Comparison of ENCODE assay signal across 22 mouse cellular contexts in the genomic region with DNA sequence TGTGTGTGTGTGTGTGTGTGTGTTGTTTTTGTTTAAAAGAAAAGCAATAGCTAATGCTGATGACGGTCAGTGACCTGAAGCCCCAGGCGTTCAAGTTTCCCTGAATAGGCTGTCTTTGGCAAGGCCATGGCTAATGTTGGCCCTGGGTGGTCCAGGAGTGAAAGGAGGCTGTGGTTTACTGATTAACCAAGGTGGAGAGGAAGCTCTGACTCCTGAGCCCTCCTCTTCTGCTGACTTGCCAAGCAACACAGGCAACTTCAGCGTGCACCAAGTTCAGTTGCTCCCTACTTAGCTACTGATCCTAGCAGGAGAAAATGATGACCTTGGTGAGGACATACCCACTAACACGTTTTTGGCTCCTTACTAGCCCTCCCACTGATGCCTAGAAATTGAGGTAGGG. TPM values are rescaled to one million over a fixed set of nuclear protein-coding genes. Genes with fewer than 3 reads are reported as not detected.
DNase-seq lines count a peak whose midpoint lies in the region; ATAC-seq lines count a peak whose summit lies in the region.
"Had no signal": no experiment of that assay in that cellular context is flagged by ENCODE, and none has a peak within 500 bp of the region (broad histone marks: within the 10 kb centered on the region; RNA-seq: fewer than 3 reads in every experiment).

No protein-coding gene starts in this region.

- H3K9me3 ChIP-seq in kidney, embryonic 16.5 days (ENCODE audit: low read length), result no peaks in the 10 kb centered on the region
- H3K9me3 ChIP-seq: limb, embryonic 12.5 days had no signal

- no peak overlapping the region for H3K27ac ChIP-seq in kidney, embryonic 16.5 days (ENCODE audit: low read length)
- H3K27ac ChIP-seq: limb, embryonic 12.5 days had no signal

- H3K4me3 ChIP-seq in kidney, embryonic 16.5 days (ENCODE audit: low read length), result no peak overlapping the region
- H3K4me3 ChIP-seq: erythroblast, embryonic 14.5 days; limb, embryonic 12.5 days had no signal

- H3K4me1 ChIP-seq in kidney, embryonic 16.5 days (ENCODE audit: insufficient read depth, low read length), result peaks cover 30% of the 10 kb centered on the region

- no peak overlapping the region for H3K4me2 ChIP-seq in kidney, embryonic 16.5 days (replicated peaks; ENCODE audit: low read depth, low read length)
- H3K4me2 ChIP-seq: heart, embryonic 11.5 days had no signal

- 10% methylated on average over 4 of the region's 4 CpGs for WGBS in kidney, embryonic 16.5 days

- no peaks in the 10 kb centered on the region for H3K36me3 ChIP-seq in kidney, embryonic 16.5 days (ENCODE audit: insufficient read depth, low read length)
- H3K36me3 ChIP-seq: limb, embryonic 12.5 days had no signal

- DNase-seq in kidney, adult 18-20 months, result peak; percentile 43
- peak; percentile 13 for DNase-seq in 416B (ENCODE audit: low read depth)
- peak; percentile 37 for DNase-seq in MEL-GATA-1-ER (ENCODE audit: extremely low read depth, low read depth)
- DNase-seq in kidney, postnatal 14 days, result peak; percentile 63
- DNase-seq in heart, adult 18-20 months, result no peak
- no peak for DNase-seq in left cerebral cortex, adult 9 months (ENCODE audit: low spot score in 2 of 2)
- DNase-seq: adrenal gland, postnatal 14 days; cerebellum, adult 8-10 months; embryo, embryonic 11 days; forebrain, postnatal 0 days; gastrocnemius, postnatal 14 days; layer of hippocampus, postnatal 36 days; lung, adult 18-20 months had no signal

- H3K9ac ChIP-seq in kidney, embryonic 16.5 days (replicated peaks; ENCODE audit: low read length), result no peak overlapping the region
- H3K9ac ChIP-seq: forebrain, postnatal 0 days; limb, embryonic 12.5 days had no signal

- no peak for ATAC-seq in kidney, embryonic 16.5 days (ENCODE audit: low FRiP score, low TSS enrichment)
- ATAC-seq: CD4-positive, CD25-positive, alpha-beta regulatory T cell, adult 4 months; forebrain, postnatal 0 days; intestine, postnatal 0 days had no signal

- H3K27me3 ChIP-seq in kidney, embryonic 16.5 days (ENCODE audit: insufficient read depth, low read length), result peaks cover 97% of the 10 kb centered on the region

RNA-seq across cellular contexts. Expression of gene Lhx6, which starts 12.5 kb away (rescaled TPM):
- polyA plus RNA-seq in kidney, embryonic 16.5 days (2015; fragmentation: Nextera tagmentation; extraction: Ambion mirVana), result 2.9 and 3.2 TPM in 2 replicates
- total RNA-seq in heart, adult 18-20 months (2021), result 1 to 10 TPM; 1.6 to 1.7 TPM
- total RNA-seq: hematopoietic stem cell, adult 5-6 weeks; megakaryocyte progenitor cell, adult 5-6 weeks had no signal
- polyA plus RNA-seq: CD4-positive, CD25-positive, alpha-beta regulatory T cell, adult 4 months; erythroblast, embryonic 14.5 days; neural tube, embryonic 14.5 days had no signal

RNA-seq across cellular contexts. Expression of gene Mrrf, which starts 43.4 kb away (rescaled TPM):
- 27.3 and 31.7 TPM in 2 replicates for polyA plus RNA-seq in kidney, embryonic 16.5 days (2015; fragmentation: Nextera tagmentation; extraction: Ambion mirVana)
- total RNA-seq in heart, adult 18-20 months (2021), result 10 to 100 TPM; 38.6 to 44.5 TPM

RNA-seq across cellular contexts. Expression of gene Morn5, which starts 43.5 kb away (rescaled TPM):
- polyA plus RNA-seq in kidney, embryonic 16.5 days (2015; fragmentation: Nextera tagmentation; extraction: Ambion mirVana), result 0.69 and 0.70 TPM in 2 replicates
- total RNA-seq in heart, adult 18-20 months (2021), result not detected
- total RNA-seq: adrenal gland, postnatal 14 days; gastrocnemius, postnatal 14 days; hematopoietic stem cell, adult 5-6 weeks; megakaryocyte progenitor cell, adult 5-6 weeks had no signal
- polyA plus RNA-seq: CD4-positive, CD25-positive, alpha-beta regulatory T cell, adult 4 months; erythroblast, embryonic 14.5 days; intestine, postnatal 0 days; limb, embryonic 12.5 days had no signal

RNA-seq across cellular contexts. Expression of gene Ndufa8, which starts 43.5 kb away (rescaled TPM):
- 282 and 308 TPM in 2 replicates for polyA plus RNA-seq in kidney, embryonic 16.5 days (2015; fragmentation: Nextera tagmentation; extraction: Ambion mirVana)
- 100 to 1,000 TPM; 687 to 800 TPM for total RNA-seq in heart, adult 18-20 months (2021)

RNA-seq across cellular contexts. Expression of gene Rbm18, which starts 43.8 kb away (rescaled TPM):
- 74.5 and 75.4 TPM in 2 replicates for polyA plus RNA-seq in kidney, embryonic 16.5 days (2015; fragmentation: Nextera tagmentation; extraction: Ambion mirVana)
- total RNA-seq in heart, adult 18-20 months (2021), result 10 to 100 TPM; 34.5 to 34.9 TPM

Comparison
In these comparisons a context has a peak if more than half of its experiments do, and no peak if none do; other contexts are left out.
1. DNase-seq: peak in kidney, adult 18-20 months (single experiment), 416B (single experiment), MEL-GATA-1-ER (single experiment) and kidney, postnatal 14 days (single experiment); none in heart, adult 18-20 months (0 of 2) and left cerebral cortex, adult 9 months (0 of 2).